Mouse (Mus musculus) liver, adult 2 months (tissue): ENCODE measurements at regions not wholly inside any gene's neighbourhood (a gene's known extent, or its start where the extent isn't known, plus 50 kb on each side); places are given as distances from the start of the nearest gene placed in this dataset.

Source experiments
- DNase-seq: peaks from one replicate; pipeline ENCODE4 v3.0.0-alpha.2; 2011; ENCODE audit warnings: low read depth, low spot score; ENCODE audit errors: extremely low read depth
- H3K27ac ChIP-seq: fragments of 200-500 bp; replicated peaks from 2 replicates; pipeline ENCODE4 v1.5.1; 2012; ENCODE audit warnings: low read depth, mild to moderate bottlenecking, control low read depth, inconsistent platforms, low read length; ENCODE audit not compliant: insufficient read depth
- H3K27me3 ChIP-seq: fragments of 200-500 bp; 2 replicates; pipeline ENCODE4 v1.6.1; 2012; ENCODE audit warnings: mild to moderate bottlenecking, moderate library complexity, low read length, inconsistent platforms; ENCODE audit not compliant: control insufficient read depth, insufficient read depth
- H3K36me3 ChIP-seq: fragments of 200-500 bp; 2 replicates; pipeline ENCODE4 v1.6.1; 2012; ENCODE audit warnings: low read length, inconsistent platforms; ENCODE audit not compliant: control insufficient read depth, insufficient read depth
- H3K4me1 ChIP-seq: fragments of 200-500 bp; 2 replicates; pipeline ENCODE4 v1.6.1; 2011; ENCODE audit warnings: low read length; ENCODE audit not compliant: control insufficient read depth, insufficient read depth
- H3K4me3 ChIP-seq: fragments of 200-500 bp; 2 replicates; pipeline ENCODE4 v1.5.1; 2011; ENCODE audit warnings: low read depth, mild to moderate bottlenecking, control low read depth, low read length, moderate library complexity; ENCODE audit not compliant: insufficient read depth
- H3K79me2 ChIP-seq: fragments of 200-500 bp; 2 replicates; pipeline ENCODE4 v1.6.1; 2012; ENCODE audit warnings: inconsistent platforms, mild to moderate bottlenecking, low read length, moderate library complexity; ENCODE audit not compliant: control insufficient read depth, insufficient read depth
- H3K9ac ChIP-seq: fragments of 200-500 bp; 2 replicates; pipeline ENCODE4 v1.6.1; 2012; ENCODE audit warnings: low read depth, mild to moderate bottlenecking, control low read depth, inconsistent platforms, low read length
- CTCF ChIP-seq: fragments of 200-500 bp; IDR thresholded peaks from 2 replicates; pipeline ENCODE4 v1.5.1; 2011; ENCODE audit warnings: low read depth, low read length, control low read depth
- POLR2A ChIP-seq: fragments of 200-500 bp; IDR thresholded peaks from 2 replicates; pipeline ENCODE4 v1.6.1; 2011; ENCODE audit warnings: low read length, control low read depth; ENCODE audit not compliant: insufficient read depth; ENCODE audit errors: extremely low read depth
- WGBS: fragments of 180-500 bp; shearing (Covaris S2); methylation state at CpG from one replicate; pipeline ENCODE4 v1.1.7; 2018; 5-methylcytosine and 5-hydroxymethylcytosine counted together

DNA sequence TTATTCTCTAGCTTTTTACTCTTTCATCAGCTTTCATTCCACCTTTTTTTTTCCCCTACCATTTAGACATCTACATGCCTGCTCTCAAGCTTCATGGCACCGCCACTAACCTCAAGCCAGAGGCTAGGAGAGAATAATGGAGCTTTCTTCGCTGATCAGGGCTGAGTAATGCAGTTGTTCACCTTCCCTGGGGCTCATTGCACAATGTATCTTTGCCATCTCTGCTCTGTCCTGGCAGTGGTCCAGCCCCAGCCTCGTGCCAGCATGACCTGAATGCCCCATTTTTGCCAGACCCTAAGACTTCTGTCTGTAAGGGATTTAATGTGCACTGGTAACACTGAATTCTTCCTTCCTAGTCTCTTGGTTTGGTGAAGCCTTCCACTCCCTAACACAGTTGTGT lies 79.6 kb upstream of the Ifne start:
- H3K4me1 ChIP-seq: no peaks in the 10 kb centered on the region; the same call in 1 of the 2 replicates
- H3K4me3 ChIP-seq: no peak overlapping the region
- DNase-seq: no peak
- no peak overlapping the region for H3K9ac ChIP-seq
- H3K27ac ChIP-seq: no peak overlapping the region
- no peaks in the 10 kb centered on the region for H3K27me3 ChIP-seq
- TF ChIP-seq CTCF (no peak), POLR2A (no peak)
- WGBS: 34% methylated on average over 3 of the region's 3 CpGs
- H3K79me2 ChIP-seq: no peaks in the 10 kb centered on the region
- H3K36me3 ChIP-seq: no peaks in the 10 kb centered on the region

DNA sequence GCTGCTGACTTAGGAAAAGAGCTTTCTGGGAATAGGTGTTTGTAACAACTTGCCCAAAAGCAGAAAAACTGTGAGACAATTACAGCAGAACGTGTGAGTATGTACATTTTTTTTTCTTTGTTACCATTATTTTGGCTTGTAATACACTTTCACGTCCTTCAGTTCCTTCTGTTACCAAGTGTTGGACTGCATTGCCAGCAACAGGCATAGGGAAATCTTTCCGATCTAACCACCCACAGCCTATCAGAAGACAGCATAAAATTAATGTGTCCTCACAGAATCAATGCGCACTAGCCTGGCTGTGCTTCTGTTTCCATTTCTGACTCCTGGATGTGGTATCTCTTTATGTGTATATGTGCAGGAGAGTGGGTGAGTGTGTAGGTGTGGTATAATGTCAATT lies 76.6 kb upstream of the Ifne start:
- Histone ChIP-seq H3K79me2 (no peaks in the 10 kb centered on the region), H3K4me3 (no peak overlapping the region), H3K4me1 (no peaks in the 10 kb centered on the region; the same call in 1 of the 2 replicates), H3K36me3 (no peaks in the 10 kb centered on the region), H3K9ac (no peak overlapping the region), H3K27ac (no peak overlapping the region), H3K27me3 (0 out of 2 replicates have a peak, but pooled peaks cover 3% of the 10 kb centered on the region)
- TF ChIP-seq CTCF (no peak), POLR2A (no peak)
- WGBS: 80% methylated on average over 4 of the region's 4 CpGs
- DNase-seq: no peak

DNA sequence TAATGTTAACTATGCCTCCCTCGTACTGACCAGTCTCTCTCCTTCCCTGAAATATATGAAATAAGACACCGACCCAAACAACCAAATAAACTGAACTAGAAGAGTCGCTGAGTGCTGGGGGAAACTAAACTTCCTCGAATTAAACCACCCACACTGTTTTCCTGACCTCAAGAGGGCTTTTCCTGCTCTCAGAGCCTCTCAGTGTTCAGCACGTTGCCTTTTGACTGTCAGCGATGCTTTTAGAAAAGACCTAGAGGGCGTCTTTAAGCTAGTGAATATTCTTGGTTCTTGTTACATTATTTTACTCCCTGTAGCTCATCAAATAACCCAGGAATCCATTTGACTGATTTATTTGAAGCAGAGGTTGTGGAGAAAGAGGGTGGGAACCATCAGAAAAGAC lies 76.2 kb upstream of the Ifne start:
- WGBS: 27% methylated on average over 7 of the region's 7 CpGs
- no peaks in the 10 kb centered on the region for H3K36me3 ChIP-seq

DNA sequence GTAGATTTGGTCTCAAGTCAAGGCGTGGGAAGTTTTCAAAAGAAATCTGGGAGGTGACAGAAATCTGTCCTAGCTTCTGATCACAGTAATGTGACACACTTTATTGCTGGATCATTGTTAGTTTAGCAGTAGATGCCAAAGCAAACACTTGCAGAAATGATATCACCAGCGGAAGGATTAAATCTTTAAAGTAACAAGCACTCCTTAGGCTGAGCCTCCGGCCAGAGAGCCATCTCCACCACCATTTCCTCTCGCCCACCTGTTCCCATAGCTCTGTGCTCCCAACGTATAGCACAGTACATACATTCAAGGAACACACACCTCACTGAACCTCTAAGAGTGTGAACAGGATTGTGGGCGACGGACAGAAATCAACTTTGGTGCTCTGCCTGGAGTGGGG lies 75.6 kb upstream of the Ifne start:
- no peak overlapping the region for H3K27ac ChIP-seq
- H3K27me3 ChIP-seq: 0 out of 2 replicates have a peak, but pooled peaks cover 3% of the 10 kb centered on the region
- no peak for TF ChIP-seq POLR2A
- no peak for TF ChIP-seq CTCF
- WGBS: 34% methylated on average over 7 of the region's 7 CpGs
- DNase-seq: peak; percentile 81
- peak overlapping the region; percentile 29 for H3K4me3 ChIP-seq
- H3K36me3 ChIP-seq: no peaks in the 10 kb centered on the region
- H3K9ac ChIP-seq: peak overlapping the region; percentile 51; the same call in 1 of the 2 replicates
- no peaks in the 10 kb centered on the region for H3K79me2 ChIP-seq
- H3K4me1 ChIP-seq: no peaks in the 10 kb centered on the region; the same call in 1 of the 2 replicates

More for the DNA sequence above, 76.2 kb upstream of the Ifne start:
- H3K4me3 ChIP-seq: no peak overlapping the region
- no peaks in the 10 kb centered on the region for H3K79me2 ChIP-seq
- 0 out of 2 replicates have a peak, but pooled peaks cover 3% of the 10 kb centered on the region for H3K27me3 ChIP-seq
- no peak overlapping the region for H3K27ac ChIP-seq
- no peak overlapping the region for H3K9ac ChIP-seq
- TF ChIP-seq POLR2A (no peak), CTCF (no peak)
- DNase-seq: no peak
- no peaks in the 10 kb centered on the region; the same call in 1 of the 2 replicates for H3K4me1 ChIP-seq

DNA sequence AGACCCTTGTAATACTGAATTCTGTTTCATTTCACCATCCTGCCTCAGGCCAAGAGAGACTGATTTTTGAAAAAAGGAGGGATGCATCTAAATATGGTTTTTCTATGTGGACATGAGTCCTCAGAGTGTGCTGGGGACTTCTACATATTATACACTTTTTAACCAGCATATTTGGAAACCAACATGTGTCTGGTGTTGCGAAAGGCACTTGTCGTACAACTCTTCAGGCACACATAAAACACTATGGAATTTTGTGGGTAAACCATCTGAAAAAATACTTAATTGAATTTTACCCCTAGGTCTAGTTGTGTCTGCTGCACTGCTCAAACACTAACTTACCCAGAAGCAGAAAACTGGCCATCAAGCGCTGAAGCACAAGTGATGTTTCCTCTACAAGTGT lies 74.0 kb upstream of the Ifne start:
- no peaks in the 10 kb centered on the region for H3K36me3 ChIP-seq
- H3K79me2 ChIP-seq: no peaks in the 10 kb centered on the region
- no peak overlapping the region for H3K4me3 ChIP-seq
- 0 out of 2 replicates have a peak, but pooled peaks cover 3% of the 10 kb centered on the region for H3K27me3 ChIP-seq
- TF ChIP-seq POLR2A: no peak
- TF ChIP-seq CTCF: no peak
- H3K4me1 ChIP-seq: no peaks in the 10 kb centered on the region; the same call in 1 of the 2 replicates
- H3K27ac ChIP-seq: no peak overlapping the region
- DNase-seq: no peak
- no peak overlapping the region for H3K9ac ChIP-seq
- 82% methylated on average over 3 of the region's 3 CpGs for WGBS

DNA sequence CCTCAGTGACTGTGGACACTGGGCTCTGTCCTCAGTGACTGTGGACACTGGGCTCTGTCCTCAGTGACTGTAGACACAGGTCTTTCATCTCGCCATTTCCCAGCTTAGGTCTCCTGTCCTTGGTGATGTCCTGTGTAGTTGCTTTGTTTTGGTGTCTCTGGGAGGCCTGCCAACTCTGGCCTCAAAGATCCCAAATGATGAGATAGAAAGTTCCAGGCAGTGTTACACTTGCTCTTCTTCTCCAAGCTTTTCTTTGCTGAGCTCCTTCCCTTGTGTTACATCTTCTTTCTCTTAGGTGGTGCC lies 71.0 kb upstream of the Ifne start:
- no peak overlapping the region for H3K9ac ChIP-seq
- no peak overlapping the region for H3K4me3 ChIP-seq
- no peak for TF ChIP-seq CTCF
- TF ChIP-seq POLR2A: no peak
- H3K27me3 ChIP-seq: 0 out of 2 replicates have a peak, but pooled peaks cover 3% of the 10 kb centered on the region
- WGBS: 38% methylated on average over 1 of the region's 1 CpGs
- H3K4me1 ChIP-seq: no peaks in the 10 kb centered on the region; the same call in 1 of the 2 replicates
- no peaks in the 10 kb centered on the region for H3K36me3 ChIP-seq
- H3K27ac ChIP-seq: no peak overlapping the region
- DNase-seq: no peak
- no peaks in the 10 kb centered on the region for H3K79me2 ChIP-seq
